Mouse (Mus musculus) liver, embryonic 11.5 days (tissue): ENCODE measurements around the gene Slc8a3. TPM values are rescaled to one million over a fixed set of nuclear protein-coding genes. Genes with fewer than 3 reads are reported as not detected.

Experiments
- ATAC-seq: fragments of 200-750 bp; cut with Nextera tagmentation; replicated peaks from 2 replicates; pipeline ENCODE4 v1.8.0; 2017; ENCODE audit warnings: moderate number of reproducible peaks, mild to moderate bottlenecking, moderate TSS enrichment, moderate library complexity; ENCODE audit not compliant: low FRiP score
- DNase-seq: peaks from one replicate; pipeline ENCODE4 v3.0.0-alpha.2; 2017; ENCODE audit warnings: low spot score
- H3K27ac ChIP-seq: fragments of 300-500 bp; sonication (generic); 2 replicates; pipeline ENCODE4 v1.5.1; 2014; ENCODE audit warnings: mild to moderate bottlenecking, low read depth, low read length, control low read depth
- H3K27me3 ChIP-seq: fragments of 300-500 bp; sonication (generic); replicated peaks from 2 replicates; pipeline ENCODE4 v1.6.1; 2014; ENCODE audit warnings: low read length, mixed read lengths; ENCODE audit not compliant: control insufficient read depth, insufficient read depth
- H3K36me3 ChIP-seq: fragments of 300-500 bp; sonication (generic); 2 replicates; pipeline ENCODE4 v1.6.1; 2014; ENCODE audit warnings: mild to moderate bottlenecking, low read length, moderate library complexity, mixed read lengths; ENCODE audit not compliant: control insufficient read depth, insufficient read depth
- H3K4me1 ChIP-seq: fragments of 300-500 bp; sonication (generic); replicated peaks from 2 replicates; pipeline ENCODE4 v1.6.1; 2014; ENCODE audit warnings: low read length, mixed read lengths; ENCODE audit not compliant: control insufficient read depth, insufficient read depth
- H3K4me2 ChIP-seq: fragments of 300-500 bp; sonication (generic); 2 replicates; pipeline ENCODE4 v1.6.1; 2014; ENCODE audit warnings: mild to moderate bottlenecking, control low read depth, moderate library complexity
- H3K4me3 ChIP-seq: fragments of 300-500 bp; sonication (generic); 2 replicates; pipeline ENCODE4 v1.5.1; 2014; ENCODE audit warnings: low read depth, low read length, control low read depth
- H3K9ac ChIP-seq: fragments of 300-500 bp; sonication (generic); 2 replicates; pipeline ENCODE4 v1.6.1; 2014; ENCODE audit warnings: low read depth, low read length, control low read depth
- H3K9me3 ChIP-seq: fragments of 300-500 bp; sonication (generic); 2 replicates; pipeline ENCODE4 v1.6.1; 2016; ENCODE audit warnings: low read length, inconsistent platforms, mixed read lengths; ENCODE audit not compliant: control insufficient read depth
- WGBS: fragments of 180-500 bp; shearing (Covaris S2); extraction: QIAGEN DNeasy Blood & Tissue Kit; methylation state at CpG from one replicate; pipeline ENCODE4 v1.1.7; 2014; 5-methylcytosine and 5-hydroxymethylcytosine counted together
- polyA plus RNA-seq: library from polyadenylated mRNA; unstranded; fragments of >200 nt; fragmentation: Nextera tagmentation; extraction: Ambion mirVana; gene quantifications from 2 replicates; pipeline ENCODE4 v1.2.1, GENCODE M21; 2014

Gene Slc8a3
- polyA plus RNA-seq, 1 experiment from 2014 or later: 0.30 TPM

GRCm38 (mm10) chr12:81184967-81185366 lies 148.0 kb downstream of the Slc8a3 start:
- no peak overlapping the region for H3K27ac ChIP-seq
- no peak for ATAC-seq
- no peaks in the 10 kb centered on the region for H3K27me3 ChIP-seq
- H3K4me1 ChIP-seq: no peaks in the 10 kb centered on the region; the same call in 1 of the 2 replicates
- DNase-seq: no peak
- no peak overlapping the region for H3K9ac ChIP-seq
- H3K36me3 ChIP-seq: no peaks in the 10 kb centered on the region
- WGBS: 76% methylated on average over 2 of the region's 2 CpGs
- H3K4me3 ChIP-seq: no peak overlapping the region
- no peak overlapping the region for H3K4me2 ChIP-seq
- H3K9me3 ChIP-seq: no peaks in the 10 kb centered on the region

GRCm38 (mm10) chr12:81182073-81182472 lies 150.9 kb downstream of the Slc8a3 start:
- H3K36me3 ChIP-seq: no peaks in the 10 kb centered on the region
- peak; percentile 52 for DNase-seq
- no peak overlapping the region for H3K4me3 ChIP-seq
- H3K27ac ChIP-seq: no peak overlapping the region
- H3K27me3 ChIP-seq: no peaks in the 10 kb centered on the region
- no peaks in the 10 kb centered on the region; the same call in 1 of the 2 replicates for H3K4me1 ChIP-seq
- H3K4me2 ChIP-seq: no peak overlapping the region
- 59% methylated on average over 3 of the region's 3 CpGs for WGBS
- ATAC-seq: no peak
- no peak overlapping the region for H3K9ac ChIP-seq
- no peaks in the 10 kb centered on the region for H3K9me3 ChIP-seq

- H3K27me3 ChIP-seq: no peaks in the 10 kb centered on the region
- H3K4me1 ChIP-seq: no peaks in the 10 kb centered on the region
- WGBS: 55% methylated on average over 9 of the region's 9 CpGs
Measured at GRCm38 (mm10) chr12:81175252-81175651, 157.7 kb downstream of the Slc8a3 start.

GRCm38 (mm10) chr12:81173893-81174292 lies 159.1 kb downstream of the Slc8a3 start:
- 81% methylated on average over 4 of the region's 4 CpGs for WGBS
- H3K9me3 ChIP-seq: no peaks in the 10 kb centered on the region
- DNase-seq: no peak

More at GRCm38 (mm10) chr12:81175252-81175651, 157.7 kb downstream of the Slc8a3 start:
- Histone ChIP-seq H3K27ac (no peak overlapping the region), H3K9me3 (no peaks in the 10 kb centered on the region), H3K4me2 (no peak overlapping the region), H3K36me3 (no peaks in the 10 kb centered on the region), H3K4me3 (no peak overlapping the region), H3K9ac (no peak overlapping the region)
- DNase-seq (no peak), ATAC-seq (no peak)

GRCm38 (mm10) chr12:81173011-81173410 lies 160.0 kb downstream of the Slc8a3 start:
- DNase-seq: no peak
- H3K4me3 ChIP-seq: no peak overlapping the region
- 75% methylated on average over 3 of the region's 3 CpGs for WGBS
- no peaks in the 10 kb centered on the region for H3K36me3 ChIP-seq
- H3K4me2 ChIP-seq: no peak overlapping the region
- ATAC-seq: no peak
- H3K9me3 ChIP-seq: no peaks in the 10 kb centered on the region
- no peak overlapping the region for H3K27ac ChIP-seq
- H3K4me1 ChIP-seq: no peaks in the 10 kb centered on the region
- no peak overlapping the region for H3K9ac ChIP-seq
- H3K27me3 ChIP-seq: no peaks in the 10 kb centered on the region

More at GRCm38 (mm10) chr12:81173893-81174292, 159.1 kb downstream of the Slc8a3 start:
- no peak overlapping the region for H3K4me3 ChIP-seq
- no peak overlapping the region for H3K27ac ChIP-seq
- no peak for ATAC-seq
- no peaks in the 10 kb centered on the region for H3K36me3 ChIP-seq
- no peak overlapping the region for H3K9ac ChIP-seq
- H3K4me1 ChIP-seq: no peaks in the 10 kb centered on the region
- no peaks in the 10 kb centered on the region for H3K27me3 ChIP-seq
- H3K4me2 ChIP-seq: no peak overlapping the region

GRCm38 (mm10) chr12:81170076-81170475 lies 162.9 kb downstream of the Slc8a3 start:
- H3K9me3 ChIP-seq: no peaks in the 10 kb centered on the region
- no peak for DNase-seq
- ATAC-seq: no peak
- H3K9ac ChIP-seq: no peak overlapping the region
- H3K36me3 ChIP-seq: no peaks in the 10 kb centered on the region
- H3K4me2 ChIP-seq: no peak overlapping the region
- no peak overlapping the region for H3K4me3 ChIP-seq
- 76% methylated on average over 2 of the region's 2 CpGs for WGBS
- H3K27ac ChIP-seq: no peak overlapping the region
- H3K27me3 ChIP-seq: no peaks in the 10 kb centered on the region
- no peaks in the 10 kb centered on the region for H3K4me1 ChIP-seq

- 62% methylated on average over 2 of the region's 2 CpGs for WGBS
- no peaks in the 10 kb centered on the region for H3K27me3 ChIP-seq
- H3K27ac ChIP-seq: no peak overlapping the region
- ATAC-seq (no peak), DNase-seq (no peak)
- H3K4me1 ChIP-seq: no peaks in the 10 kb centered on the region
- H3K36me3 ChIP-seq: no peaks in the 10 kb centered on the region
- H3K9me3 ChIP-seq: no peaks in the 10 kb centered on the region
- no peak overlapping the region for H3K4me2 ChIP-seq
- no peak overlapping the region for H3K4me3 ChIP-seq
- H3K9ac ChIP-seq: no peak overlapping the region
Measured at GRCm38 (mm10) chr12:81168494-81168893, 164.5 kb downstream of the Slc8a3 start.

- ATAC-seq: no peak
- WGBS: 84% methylated on average over 7 of the region's 7 CpGs
- H3K27ac ChIP-seq: no peak overlapping the region
- no peak overlapping the region for H3K4me2 ChIP-seq
- no peak overlapping the region for H3K4me3 ChIP-seq
- no peak for DNase-seq
- no peaks in the 10 kb centered on the region for H3K36me3 ChIP-seq
- no peaks in the 10 kb centered on the region for H3K27me3 ChIP-seq
- H3K9me3 ChIP-seq: no peaks in the 10 kb centered on the region
- no peaks in the 10 kb centered on the region for H3K4me1 ChIP-seq
- H3K9ac ChIP-seq: no peak overlapping the region
Measured at GRCm38 (mm10) chr12:81168031-81168430, 164.9 kb downstream of the Slc8a3 start.

GRCm38 (mm10) chr12:81167142-81167541 lies 165.8 kb downstream of the Slc8a3 start:
- Histone ChIP-seq H3K4me2 (no peak overlapping the region), H3K4me3 (no peak overlapping the region), H3K27ac (no peak overlapping the region), H3K9me3 (no peaks in the 10 kb centered on the region), H3K9ac (no peak overlapping the region), H3K27me3 (no peaks in the 10 kb centered on the region), H3K36me3 (no peaks in the 10 kb centered on the region), H3K4me1 (no peaks in the 10 kb centered on the region)
- 68% methylated on average over 9 of the region's 9 CpGs for WGBS
- DNase-seq (no peak), ATAC-seq (no peak)
